Mouse (Mus musculus) spleen, postnatal 4 days (tissue): ENCODE results near the gene Lad1.

Source experiments
- DNase-seq, 2 experiments: peaks; one replicate each; pipeline ENCODE4 v3.0.0; 2022; ENCODE audit warnings: low spot score in 2 of 2

Lad1 gene

GRCm38 (mm10) chr1:135807546-135807945, 10.9 kb upstream of the Lad1 start:
- no peak for DNase-seq

- no peak for DNase-seq
Measured at GRCm38 (mm10) chr1:135810180-135810579, 8.2 kb upstream of the Lad1 start.

GRCm38 (mm10) chr1:135811016-135811646, 7.3 kb upstream of the Lad1 start:
- DNase-seq = peak; percentile 77 to 95

- DNase-seq = no peak
Measured at GRCm38 (mm10) chr1:135812205-135812604, 6.2 kb upstream of the Lad1 start.

- DNase-seq = no peak
Measured at GRCm38 (mm10) chr1:135812618-135813017, 5.8 kb upstream of the Lad1 start.

GRCm38 (mm10) chr1:135813071-135813470, 5.3 kb upstream of the Lad1 start:
- DNase-seq = no peak

- no peak for DNase-seq
Measured at GRCm38 (mm10) chr1:135813687-135814395, 4.6 kb upstream of the Lad1 start.

GRCm38 (mm10) chr1:135814531-135814930, 3.9 kb upstream of the Lad1 start:
- DNase-seq = no peak

GRCm38 (mm10) chr1:135817595-135817994, 803 bp upstream of the Lad1 start:
- DNase-seq = no peak

- DNase-seq = no peak
Measured at GRCm38 (mm10) chr1:135820071-135820470, 1.7 kb downstream of the Lad1 start.

GRCm38 (mm10) chr1:135820736-135821364, 2.5 kb downstream of the Lad1 start:
- no peak for DNase-seq

- DNase-seq = no peak
Measured at GRCm38 (mm10) chr1:135821780-135822179, 3.4 kb downstream of the Lad1 start.

- peak in 1 of 2 experiments; percentile 29 for DNase-seq
Measured at GRCm38 (mm10) chr1:135828918-135829317, 10.5 kb downstream of the Lad1 start.

- no peak for DNase-seq
Measured at GRCm38 (mm10) chr1:135834206-135834859, 15.9 kb downstream of the Lad1 start.

- no peak for DNase-seq
Measured at GRCm38 (mm10) chr1:135834983-135835382, 16.6 kb downstream of the Lad1 start.

- DNase-seq = no peak
Measured at GRCm38 (mm10) chr1:135835716-135836483, 17.5 kb downstream of the Lad1 start, which contains the start of gene Tnnt2. Gene Tnnt2, plus strand, starts transcription at chr1:135836354.

GRCm38 (mm10) chr1:135838626-135839025, 20.2 kb downstream of the Lad1 start:
- DNase-seq = no peak

GRCm38 (mm10) chr1:135839065-135839464, 20.7 kb downstream of the Lad1 start:
- DNase-seq = no peak

GRCm38 (mm10) chr1:135840675-135841395, 22.4 kb downstream of the Lad1 start:
- DNase-seq = no peak

- DNase-seq = no peak
Measured at GRCm38 (mm10) chr1:135843519-135844262, 25.3 kb downstream of the Lad1 start.
